Mouse (Mus musculus) megakaryocyte, embryonic 14.5 days (primary cell): ENCODE measurements around the gene Pom121l2. TPM values are rescaled to one million over a fixed set of nuclear protein-coding genes. Genes with fewer than 3 reads are reported as not detected.

Experiments used
- H3K27me3 ChIP-seq: replicated peaks from 2 replicates; pipeline ENCODE3; 2012; ENCODE audit warnings: inconsistent platforms
- H3K36me3 ChIP-seq: replicated peaks from 2 replicates; pipeline ENCODE3; 2012; ENCODE audit warnings: low read length, inconsistent platforms, mixed read lengths
- H3K4me1 ChIP-seq: 2 replicates; pipeline ENCODE4 v1.6.1; 2012; ENCODE audit warnings: inconsistent platforms
- H3K4me3 ChIP-seq: replicated peaks from 2 replicates; pipeline ENCODE3; 2012; ENCODE audit warnings: moderate library complexity, mild to moderate bottlenecking, inconsistent platforms
- H3K9me3 ChIP-seq: 2 replicates; pipeline ENCODE4 v1.6.1; 2012; ENCODE audit warnings: inconsistent platforms
- FLI1 ChIP-seq: IDR thresholded peaks from 2 replicates; pipeline ENCODE4 v1.6.1; 2012; ENCODE audit warnings: low read length, inconsistent platforms, mixed read lengths
- GATA1 ChIP-seq: IDR thresholded peaks from 3 replicates; pipeline ENCODE4 v1.6.1; 2012; ENCODE audit warnings: mixed read lengths, low read length, inconsistent platforms, borderline replicate concordance
- polyA plus RNA-seq: library from polyadenylated mRNA; stranded (reverse); fragments of >175 nt; gene quantifications from 2 replicates; pipeline ENCODE4 v1.2.3, GENCODE M21; 2012; ENCODE audit warnings: low replicate concordance; ENCODE audit not compliant: insufficient read depth

Gene Pom121l2
- polyA plus RNA-seq, 1 experiment, result not detected

DNA sequence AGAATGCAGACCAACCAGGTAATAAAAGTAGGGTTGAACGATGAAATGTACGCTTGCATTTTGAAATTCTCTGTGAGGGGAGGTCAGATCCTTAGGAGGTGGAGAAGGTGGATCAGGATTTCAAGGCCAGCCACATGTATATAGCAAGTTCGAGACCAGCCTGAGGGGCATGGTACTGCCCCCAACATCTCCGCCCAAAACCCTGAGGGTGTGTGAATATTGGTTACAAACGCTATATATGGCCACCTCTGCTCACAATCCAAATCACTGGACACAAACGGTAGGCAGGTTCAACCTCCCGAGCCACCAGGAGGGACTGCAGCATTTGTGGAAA lies 36.4 kb upstream of the Pom121l2 start:
- Histone ChIP-seq H3K4me3 (peak overlapping the region; percentile 93), H3K36me3 (no peaks in the 10 kb centered on the region), H3K4me1 (peaks cover 25% of the 10 kb centered on the region), H3K27me3 (peaks cover 9% of the 10 kb centered on the region), H3K9me3 (no peaks in the 10 kb centered on the region)
- TF ChIP-seq FLI1, result no peak
- TF ChIP-seq GATA1, result no peak

DNA sequence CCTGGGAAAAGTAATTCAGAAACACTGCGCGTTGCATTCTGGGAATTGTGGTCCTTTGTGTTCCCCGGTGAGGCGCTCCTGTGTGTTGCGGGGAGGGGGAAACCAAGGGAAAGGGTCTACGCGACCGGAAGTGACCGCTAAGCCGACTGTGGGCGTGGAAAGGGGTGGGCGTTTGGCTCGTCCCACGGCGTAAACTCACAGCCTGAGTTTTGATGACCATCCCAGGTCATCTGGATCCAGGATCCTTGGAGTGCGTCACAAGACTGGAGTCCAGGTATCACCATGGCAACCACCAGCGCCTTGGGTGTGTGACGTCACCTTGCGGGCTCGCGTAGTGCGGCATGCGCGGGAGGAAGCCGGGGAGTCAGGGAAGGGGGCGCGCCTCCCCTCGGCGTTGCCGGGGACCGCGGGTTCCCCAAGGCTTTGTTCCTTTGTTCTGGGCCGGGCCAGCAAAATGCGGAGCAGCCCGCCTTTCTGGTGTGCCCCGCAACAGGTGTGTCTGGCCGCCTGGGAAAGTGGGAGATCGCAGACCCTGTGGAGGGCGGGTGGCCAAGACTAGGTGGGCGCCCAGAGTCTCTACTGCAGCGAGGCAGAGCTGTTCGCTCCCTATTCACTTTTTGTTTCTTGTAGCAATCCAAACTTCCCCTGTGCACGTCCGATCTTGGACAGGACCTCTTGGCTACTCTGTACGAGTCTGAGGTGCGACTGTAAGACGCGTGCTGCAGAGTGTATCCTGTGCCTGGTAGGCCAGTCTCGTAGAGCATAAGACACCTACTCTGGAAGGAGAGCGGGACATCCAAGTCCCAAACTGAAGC lies 35.9 kb upstream of the Pom121l2 start, which contains the start of gene Zfp184:
Gene Zfp184 (plus strand): TSS at position 169 of the 815 bp plus-strand sequence.
- H3K36me3 ChIP-seq, result no peaks in the 10 kb centered on the region
- TF ChIP-seq FLI1, result no peak
- TF ChIP-seq GATA1, result no peak
- peaks cover 25% of the 10 kb centered on the region for H3K4me1 ChIP-seq
- H3K27me3 ChIP-seq, result peaks cover 10% of the 10 kb centered on the region
- peak within 1 kb of the TSS; percentile 93 for H3K4me3 ChIP-seq
- no peaks in the 10 kb centered on the region for H3K9me3 ChIP-seq

DNA sequence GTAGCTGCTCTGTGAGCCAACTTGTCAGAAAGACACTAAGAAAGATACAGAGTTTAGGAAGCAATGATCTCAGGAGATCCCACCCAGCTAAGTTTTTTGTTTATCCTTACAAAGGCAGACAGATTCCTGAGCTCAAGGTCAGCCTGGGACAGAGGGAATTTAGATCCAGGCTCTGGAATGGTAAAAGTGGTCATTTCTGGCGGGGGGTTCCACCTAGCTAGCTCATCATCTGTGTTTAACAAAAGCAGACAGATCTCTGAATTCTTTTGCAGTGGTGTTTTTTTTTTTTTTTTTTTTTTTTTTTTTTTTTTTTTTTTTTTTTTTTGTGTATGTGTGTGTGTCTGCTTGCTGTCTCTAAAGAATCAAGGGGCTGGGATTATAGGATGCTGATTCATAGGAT lies 11.7 kb upstream of the Pom121l2 start:
- Histone ChIP-seq H3K27me3 (peaks cover 27% of the 10 kb centered on the region), H3K36me3 (no peaks in the 10 kb centered on the region), H3K4me3 (no peak overlapping the region), H3K4me1 (peaks cover 3% of the 10 kb centered on the region; the same call in 1 of the 2 replicates), H3K9me3 (peaks cover 4% of the 10 kb centered on the region; the same call in 1 of the 2 replicates)
- no peak for TF ChIP-seq FLI1
- no peak for TF ChIP-seq GATA1

DNA sequence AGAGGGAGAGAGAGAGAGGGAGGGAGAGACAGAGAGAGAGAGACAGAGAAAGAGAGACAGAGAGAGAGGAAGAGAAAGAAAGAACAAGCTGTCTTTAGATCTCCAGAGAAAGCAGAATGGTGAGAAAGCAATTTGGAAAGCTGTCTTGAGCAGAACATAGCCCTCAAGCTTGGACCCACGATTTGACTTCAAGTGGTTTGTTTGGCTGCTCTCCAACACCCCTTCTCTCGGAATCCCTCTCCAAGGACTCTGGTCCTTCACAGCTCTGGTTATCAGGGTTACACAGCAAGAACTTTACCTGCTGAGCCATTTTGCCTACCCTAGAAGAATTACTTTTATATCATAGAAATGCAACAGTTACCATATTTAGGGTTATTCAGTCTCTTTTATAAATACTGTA lies 11.2 kb upstream of the Pom121l2 start:
- Histone ChIP-seq H3K36me3 (no peaks in the 10 kb centered on the region), H3K9me3 (peaks cover 4% of the 10 kb centered on the region; the same call in 1 of the 2 replicates), H3K27me3 (peaks cover 26% of the 10 kb centered on the region), H3K4me3 (no peak overlapping the region), H3K4me1 (peaks cover 3% of the 10 kb centered on the region; the same call in 1 of the 2 replicates)
- no peak for TF ChIP-seq GATA1

DNA sequence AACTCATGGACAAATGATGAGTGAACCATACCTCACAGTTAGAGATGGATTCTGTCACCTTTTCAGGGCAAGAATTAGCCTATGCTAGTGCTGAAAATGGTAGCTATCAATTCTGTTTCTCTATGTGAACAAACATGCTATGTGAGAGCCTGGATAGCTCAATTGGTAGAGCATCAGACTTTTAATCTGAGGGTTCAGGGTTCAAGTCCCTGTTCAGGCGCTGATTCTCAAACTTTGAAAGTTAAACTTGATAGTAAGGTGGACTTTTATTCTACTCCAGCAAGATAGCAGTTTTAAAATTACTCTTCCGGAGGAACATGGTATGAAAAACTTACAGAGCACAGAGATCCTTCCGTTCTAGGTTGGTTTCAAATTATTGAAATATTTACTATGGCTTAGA lies 9.4 kb upstream of the Pom121l2 start:
- Histone ChIP-seq H3K4me1 (peaks cover 7% of the 10 kb centered on the region; the same call in 1 of the 2 replicates), H3K4me3 (no peak overlapping the region), H3K27me3 (peaks cover 20% of the 10 kb centered on the region), H3K9me3 (peaks cover 4% of the 10 kb centered on the region; the same call in 1 of the 2 replicates), H3K36me3 (no peaks in the 10 kb centered on the region)
- TF ChIP-seq GATA1 (no peak), FLI1 (no peak)

DNA sequence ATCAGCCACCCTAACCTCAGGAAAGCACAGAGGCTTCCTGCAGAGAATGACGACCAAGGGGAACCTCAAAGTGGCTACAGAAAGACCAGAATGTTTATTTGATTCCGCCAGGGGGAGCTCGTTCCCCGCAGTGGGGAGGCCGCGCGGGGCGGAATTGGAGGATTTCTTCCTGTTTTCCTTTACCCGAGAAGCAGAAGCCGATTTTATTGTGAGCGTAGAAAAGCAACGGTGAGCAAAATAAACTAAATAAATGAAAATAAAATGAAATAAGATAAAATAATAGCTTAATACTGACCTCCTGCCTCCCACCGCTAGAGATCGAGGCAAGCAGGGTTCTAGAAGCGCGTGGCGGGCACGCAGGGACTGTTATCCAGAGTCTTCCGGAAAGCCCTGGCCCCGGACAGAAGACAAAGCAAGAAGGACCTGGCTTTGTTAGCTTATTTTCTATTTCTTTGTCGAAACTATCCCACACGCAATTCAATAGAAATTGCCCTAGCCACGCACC lies 6.7 kb upstream of the Pom121l2 start:
- TF ChIP-seq GATA1 (no peak), FLI1 (no peak)
- H3K27me3 ChIP-seq, result peaks cover 24% of the 10 kb centered on the region
- H3K4me1 ChIP-seq, result peaks cover 7% of the 10 kb centered on the region; the same call in 1 of the 2 replicates
- no peaks in the 10 kb centered on the region for H3K9me3 ChIP-seq
- no peaks in the 10 kb centered on the region for H3K36me3 ChIP-seq
- peak overlapping the region; percentile 93 for H3K4me3 ChIP-seq

DNA sequence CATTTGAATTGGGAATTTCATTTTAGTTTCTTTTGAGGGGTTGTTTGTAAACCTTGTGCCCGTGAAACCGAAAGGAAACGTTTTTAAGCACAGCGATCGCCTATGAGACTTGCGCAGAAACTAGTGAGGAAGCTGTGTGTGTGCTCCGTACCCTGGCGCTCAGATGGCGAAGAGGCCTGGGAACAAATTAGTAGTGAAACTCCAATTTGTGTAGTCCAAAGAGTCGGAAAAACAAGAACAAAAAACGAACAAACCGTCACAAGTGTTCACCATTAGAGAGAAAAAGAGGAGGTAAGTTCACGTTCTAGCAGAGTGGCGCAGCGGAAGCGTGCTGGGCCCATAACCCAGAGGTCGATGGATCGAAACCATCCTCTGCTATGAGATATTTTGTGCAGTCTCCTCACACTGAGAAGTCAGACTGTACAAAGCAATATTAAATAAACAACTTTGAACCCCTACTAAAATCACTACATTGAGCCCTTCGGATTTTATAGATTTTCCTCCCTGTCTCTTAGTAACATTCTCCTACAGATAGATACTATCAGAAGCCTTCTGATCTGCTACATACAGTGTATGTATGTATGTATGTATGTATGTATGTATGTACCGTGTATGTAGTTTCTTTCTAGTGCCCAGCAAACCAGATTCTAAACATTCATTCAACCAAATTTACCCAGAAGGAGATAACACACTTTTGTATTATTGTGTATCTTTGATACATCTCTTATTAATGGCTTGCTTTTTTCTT lies 6.1 kb upstream of the Pom121l2 start:
- H3K9me3 ChIP-seq, result no peaks in the 10 kb centered on the region
- H3K4me3 ChIP-seq, result peak overlapping the region; percentile 93
- TF ChIP-seq FLI1 (no peak), GATA1 (no peak)
- peaks cover 7% of the 10 kb centered on the region; the same call in 1 of the 2 replicates for H3K4me1 ChIP-seq
- H3K36me3 ChIP-seq, result no peaks in the 10 kb centered on the region
- peaks cover 28% of the 10 kb centered on the region for H3K27me3 ChIP-seq

DNA sequence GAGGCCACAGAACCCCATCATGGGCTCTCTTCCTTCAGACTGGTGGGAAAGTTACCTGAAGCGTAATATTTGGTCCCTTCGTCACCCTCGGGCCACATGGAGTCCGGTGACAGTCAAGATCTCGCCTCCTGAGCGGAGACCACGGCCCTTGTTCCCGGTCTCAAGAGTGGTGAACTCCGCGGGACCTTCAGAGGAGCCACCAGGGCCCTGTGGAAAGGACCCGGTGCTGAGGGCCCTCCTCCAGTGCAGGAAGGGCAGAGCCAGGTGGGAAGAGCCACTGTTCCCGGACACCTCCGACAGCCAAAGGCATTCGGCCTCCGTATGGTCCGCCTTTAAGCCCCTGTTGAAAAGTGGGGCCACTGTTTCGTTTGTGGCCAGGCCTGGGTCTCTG lies 804 bp downstream of the Pom121l2 start:
- Histone ChIP-seq H3K27me3 (peaks cover 80% of the 10 kb centered on the region), H3K36me3 (no peaks in the 10 kb centered on the region), H3K4me1 (peaks cover 19% of the 10 kb centered on the region), H3K4me3 (peak overlapping the region; percentile 87), H3K9me3 (peaks cover 5% of the 10 kb centered on the region; the same call in 1 of the 2 replicates)
- TF ChIP-seq FLI1 (no peak), GATA1 (no peak)

DNA sequence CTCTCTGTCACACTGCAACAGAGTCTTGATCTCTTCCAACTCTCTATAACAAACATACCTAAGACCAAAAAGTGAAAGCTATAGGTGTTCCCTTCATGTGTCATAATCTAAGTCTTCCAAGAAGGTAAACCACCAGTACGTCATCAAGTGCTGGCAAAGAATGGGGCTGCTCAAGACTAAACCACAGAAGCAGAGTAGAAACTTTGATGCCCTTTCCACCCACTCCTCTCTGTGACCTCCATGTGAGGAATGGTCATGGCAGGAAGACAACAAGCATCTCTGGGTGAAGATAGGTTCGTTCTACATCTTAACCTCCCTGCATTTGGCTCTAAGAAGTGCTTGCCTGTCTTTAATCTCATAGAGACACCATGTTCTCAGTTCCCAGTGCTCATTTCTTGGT lies 3.5 kb downstream of the Pom121l2 start:
- Histone ChIP-seq H3K4me1 (peaks cover 19% of the 10 kb centered on the region), H3K36me3 (no peaks in the 10 kb centered on the region), H3K9me3 (peaks cover 5% of the 10 kb centered on the region; the same call in 1 of the 2 replicates), H3K4me3 (no peak overlapping the region), H3K27me3 (peaks cover 76% of the 10 kb centered on the region)
- TF ChIP-seq FLI1 (no peak), GATA1 (no peak)

DNA sequence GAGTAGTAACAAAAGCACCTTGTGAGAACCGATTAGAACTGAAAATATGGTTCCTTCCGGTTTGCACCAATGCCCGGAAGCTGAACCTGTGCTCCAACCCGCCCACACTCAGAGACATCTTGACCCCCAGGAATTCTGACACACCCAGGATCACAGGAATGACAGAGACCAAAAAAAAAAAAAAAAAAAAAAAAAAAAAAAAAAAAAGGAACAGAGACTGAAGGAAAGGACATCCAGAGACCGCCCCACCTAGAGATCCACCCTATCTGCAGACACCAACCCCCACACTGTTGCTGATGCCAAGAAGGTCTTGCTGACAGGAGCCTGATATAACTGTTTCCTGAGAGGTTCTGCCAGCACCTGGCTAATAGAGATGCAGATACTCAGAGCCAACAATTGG lies 11.6 kb downstream of the Pom121l2 start:
- no peak overlapping the region for H3K4me3 ChIP-seq

More for the DNA sequence above, 11.6 kb downstream of the Pom121l2 start:
- H3K36me3 ChIP-seq, result no peaks in the 10 kb centered on the region
- H3K4me1 ChIP-seq, result peaks cover 32% of the 10 kb centered on the region
- peaks cover 45% of the 10 kb centered on the region for H3K27me3 ChIP-seq
- H3K9me3 ChIP-seq, result peaks cover 14% of the 10 kb centered on the region
- no peak for TF ChIP-seq GATA1
- peak; percentile 21; the same call in 1 of the 2 replicates for TF ChIP-seq FLI1
